Mouse (Mus musculus): Measurements from ENCODE around the gene Slc25a42. TPM values are rescaled to one million over a fixed set of nuclear protein-coding genes. Genes with fewer than 3 reads are reported as not detected.

The Slc25a42 gene
- polyA plus RNA-seq, 1 experiment from 2014 or later: 1.6 TPM

DNA sequence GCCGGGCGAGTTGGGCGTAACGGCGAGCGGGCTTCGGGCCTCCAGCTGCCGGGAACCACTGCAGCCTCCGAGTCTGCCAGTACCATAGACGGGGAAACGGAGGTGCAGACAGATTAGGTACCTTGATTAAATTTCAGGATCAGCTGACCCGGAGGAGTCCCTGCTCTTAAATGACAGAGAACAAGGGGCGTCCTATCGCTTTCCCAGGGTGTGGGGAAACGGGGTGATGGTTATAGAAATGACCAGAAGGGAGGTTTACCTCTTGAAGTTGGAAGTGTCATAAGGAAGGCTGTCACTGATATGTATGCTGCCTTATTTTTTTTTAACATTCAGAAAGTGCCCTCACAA is 22.6 kb upstream of the Slc25a42 start:
- Histone ChIP-seq H3K4me2 (peak overlapping the region; percentile 78), H3K9ac (ENCODE audit: low read length) (peak overlapping the region; percentile 86), H3K4me1 (ENCODE audit: control insufficient read depth, insufficient read depth, low read length) (peaks cover 16% of the 10 kb centered on the region), H3K4me3 (ENCODE audit: low read depth, low read length) (peak overlapping the region; percentile 72), H3K36me3 (ENCODE audit: control insufficient read depth, insufficient read depth, low read length) (peaks cover 3% of the 10 kb centered on the region; the same call in 1 of the 2 replicates), H3K27me3 (ENCODE audit: control insufficient read depth, insufficient read depth, low read length) (no peaks in the 10 kb centered on the region), H3K9me3 (ENCODE audit: control insufficient read depth, low read length) (no peaks in the 10 kb centered on the region), H3K27ac (ENCODE audit: low read depth, low read length) (peak overlapping the region; percentile 85)
- DNase-seq (ENCODE audit: low spot score, missing footprints) (no peak), ATAC-seq (ENCODE audit: low FRiP score) (no peak)
- WGBS: 0% methylated on average over 15 of the region's 15 CpGs

DNA sequence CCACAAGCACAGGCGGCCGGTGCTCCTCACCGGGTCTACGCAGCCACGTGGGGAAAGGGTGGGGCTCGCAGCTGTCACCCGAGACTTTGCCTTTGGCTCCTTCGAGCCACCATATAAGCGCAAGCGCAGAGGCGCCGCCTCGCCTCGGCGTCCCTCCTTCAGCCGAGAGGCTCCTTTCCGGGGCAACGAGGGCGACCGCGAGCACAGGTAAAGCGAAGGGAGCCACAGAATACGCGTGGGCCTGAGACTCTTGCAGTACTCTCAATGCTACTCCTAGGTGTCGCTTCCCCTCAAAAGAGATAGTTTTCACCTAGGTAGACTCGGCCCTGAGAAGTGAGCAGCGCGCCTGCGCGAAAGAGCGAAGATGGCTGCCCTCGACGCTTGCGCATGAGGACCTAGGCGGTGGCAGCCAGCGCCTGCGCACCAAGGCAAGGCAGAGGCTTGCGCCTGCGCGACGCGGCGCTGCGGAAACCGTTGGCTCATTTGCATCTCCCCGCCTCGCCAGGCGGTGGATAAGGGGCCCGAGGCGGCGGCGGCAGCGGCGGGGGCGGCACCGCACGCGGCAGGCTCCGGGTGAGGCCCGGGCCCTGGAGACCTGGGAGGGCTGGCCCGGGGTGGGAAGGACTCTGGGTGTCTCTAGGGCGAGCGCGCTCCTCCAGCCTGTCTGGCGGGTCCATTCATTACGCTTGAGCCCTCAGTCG is 22.1 kb upstream of the Slc25a42 start, which contains the start of the genes Sugp2 and Armc6:
Sugp2 (plus strand) TSS at position 147 of the 701 bp plus-strand sequence.
Armc6 (minus strand) TSS at position 387 of the 701 bp plus-strand sequence.
- H3K27ac ChIP-seq (ENCODE audit: low read depth, low read length): peak within 1 kb of the TSS; percentile 85
- peak within 1 kb of the TSS; percentile 72 for H3K4me3 ChIP-seq (ENCODE audit: low read depth, low read length)
- peaks cover 6% of the 10 kb centered on the region; the same call in 1 of the 2 replicates for H3K36me3 ChIP-seq (ENCODE audit: control insufficient read depth, insufficient read depth, low read length)
- peaks cover 16% of the 10 kb centered on the region for H3K4me1 ChIP-seq (ENCODE audit: control insufficient read depth, insufficient read depth, low read length)
- ATAC-seq (ENCODE audit: low FRiP score) (peak; percentile 97), DNase-seq (ENCODE audit: low spot score, missing footprints) (peak; percentile 100)
- WGBS: under 1% methylated on average over 65 of the region's 67 CpGs
- peak within 1 kb of the TSS; percentile 78 for H3K4me2 ChIP-seq
- H3K9ac ChIP-seq (ENCODE audit: low read length): peak within 1 kb of the TSS; percentile 86
- H3K9me3 ChIP-seq (ENCODE audit: control insufficient read depth, low read length): no peaks in the 10 kb centered on the region
- H3K27me3 ChIP-seq (ENCODE audit: control insufficient read depth, insufficient read depth, low read length): no peaks in the 10 kb centered on the region

DNA sequence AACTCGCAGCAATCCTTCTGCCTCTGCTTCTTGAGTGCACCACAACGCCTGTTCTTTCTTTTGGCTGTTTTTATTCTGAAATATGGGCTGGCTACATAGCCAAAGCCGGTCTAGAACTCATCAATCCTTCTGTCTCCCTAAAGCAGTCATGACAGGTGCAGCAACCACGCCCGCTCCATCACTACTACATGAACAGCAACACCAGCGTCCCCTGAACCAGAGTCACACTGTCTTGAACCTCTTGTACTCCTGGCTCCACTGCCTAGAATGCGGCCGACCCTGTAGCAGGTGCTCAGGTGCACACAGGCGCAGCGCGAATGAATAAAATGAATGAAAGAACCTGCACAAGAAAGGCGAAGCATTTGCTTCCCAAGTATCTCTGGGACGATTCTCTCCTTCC is 21.5 kb upstream of the Slc25a42 start:
- 6% methylated on average over 13 of the region's 13 CpGs for WGBS
- peak overlapping the region; percentile 72 for H3K4me3 ChIP-seq (ENCODE audit: low read depth, low read length)
- ATAC-seq (ENCODE audit: low FRiP score): peak; percentile 22
- H3K27me3 ChIP-seq (ENCODE audit: control insufficient read depth, insufficient read depth, low read length): no peaks in the 10 kb centered on the region
- DNase-seq (ENCODE audit: low spot score, missing footprints): no peak
- H3K9ac ChIP-seq (ENCODE audit: low read length): peak overlapping the region; percentile 86
- no peaks in the 10 kb centered on the region for H3K9me3 ChIP-seq (ENCODE audit: control insufficient read depth, low read length)
- H3K4me2 ChIP-seq: peak overlapping the region; percentile 74
- peaks cover 16% of the 10 kb centered on the region for H3K4me1 ChIP-seq (ENCODE audit: control insufficient read depth, insufficient read depth, low read length)
- H3K36me3 ChIP-seq (ENCODE audit: control insufficient read depth, insufficient read depth, low read length): peaks cover 8% of the 10 kb centered on the region; the same call in 1 of the 2 replicates
- peak overlapping the region; percentile 65; the same call in 1 of the 2 replicates for H3K27ac ChIP-seq (ENCODE audit: low read depth, low read length)

DNA sequence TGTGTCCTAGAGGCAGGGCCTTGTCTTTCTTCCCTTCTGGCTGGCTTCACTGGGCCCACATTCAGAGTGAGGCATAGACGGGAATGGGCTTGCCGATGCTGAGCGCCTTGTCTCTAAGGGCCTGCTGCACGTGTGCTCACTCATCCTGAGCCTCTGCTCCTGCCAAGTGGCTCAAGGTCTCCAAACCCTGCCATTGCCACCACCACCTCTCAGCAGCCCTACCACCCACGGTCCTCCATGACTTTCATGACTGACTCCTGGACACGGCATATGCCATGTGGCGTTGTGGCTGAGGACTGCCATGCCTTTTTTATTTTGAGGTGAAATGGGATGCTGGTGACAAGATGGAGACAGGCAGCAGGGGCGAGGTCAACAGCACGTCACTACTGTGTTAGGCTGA is 18.7 kb upstream of the Slc25a42 start:
- Histone ChIP-seq H3K4me1 (ENCODE audit: control insufficient read depth, insufficient read depth, low read length) (peaks cover 15% of the 10 kb centered on the region), H3K36me3 (ENCODE audit: control insufficient read depth, insufficient read depth, low read length) (peaks cover 5% of the 10 kb centered on the region; the same call in 1 of the 2 replicates), H3K27ac (ENCODE audit: low read depth, low read length) (no peak overlapping the region), H3K9ac (ENCODE audit: low read length) (no peak overlapping the region), H3K9me3 (ENCODE audit: control insufficient read depth, low read length) (no peaks in the 10 kb centered on the region), H3K4me3 (ENCODE audit: low read depth, low read length) (no peak overlapping the region), H3K27me3 (ENCODE audit: control insufficient read depth, insufficient read depth, low read length) (no peaks in the 10 kb centered on the region), H3K4me2 (no peak overlapping the region)
- ATAC-seq (ENCODE audit: low FRiP score): no peak
- DNase-seq (ENCODE audit: low spot score, missing footprints): no peak
- 86% methylated on average over 9 of the region's 9 CpGs for WGBS

DNA sequence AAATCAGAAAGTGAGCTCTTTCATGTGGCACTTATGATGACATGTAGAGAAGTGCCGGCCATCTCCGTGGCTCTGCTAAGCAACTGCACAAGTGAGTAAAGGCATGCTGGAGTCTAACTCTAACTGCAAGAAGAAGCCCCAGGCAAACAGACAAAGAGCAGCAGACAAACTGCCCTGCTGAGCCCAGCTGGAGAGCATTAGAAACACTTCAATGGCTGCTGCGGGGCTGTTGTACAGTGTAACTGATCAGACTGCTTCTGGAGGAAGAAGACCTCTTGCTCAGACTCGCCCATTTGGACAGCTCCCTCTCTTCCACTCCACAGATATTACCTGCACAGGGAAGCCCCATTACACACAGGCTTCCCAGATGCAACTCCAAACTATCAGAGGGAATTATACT is 15.9 kb upstream of the Slc25a42 start:
- WGBS: 35% methylated on average over 4 of the region's 4 CpGs
- no peaks in the 10 kb centered on the region for H3K9me3 ChIP-seq (ENCODE audit: control insufficient read depth, low read length)
- peaks cover 10% of the 10 kb centered on the region for H3K36me3 ChIP-seq (ENCODE audit: control insufficient read depth, insufficient read depth, low read length)
- H3K9ac ChIP-seq (ENCODE audit: low read length): no peak overlapping the region
- no peak overlapping the region for H3K27ac ChIP-seq (ENCODE audit: low read depth, low read length)
- DNase-seq (ENCODE audit: low spot score, missing footprints) (no peak), ATAC-seq (ENCODE audit: low FRiP score) (no peak)
- H3K4me2 ChIP-seq: no peak overlapping the region
- H3K4me3 ChIP-seq (ENCODE audit: low read depth, low read length): no peak overlapping the region
- no peaks in the 10 kb centered on the region for H3K27me3 ChIP-seq (ENCODE audit: control insufficient read depth, insufficient read depth, low read length)
- peaks cover 3% of the 10 kb centered on the region for H3K4me1 ChIP-seq (ENCODE audit: control insufficient read depth, insufficient read depth, low read length)

DNA sequence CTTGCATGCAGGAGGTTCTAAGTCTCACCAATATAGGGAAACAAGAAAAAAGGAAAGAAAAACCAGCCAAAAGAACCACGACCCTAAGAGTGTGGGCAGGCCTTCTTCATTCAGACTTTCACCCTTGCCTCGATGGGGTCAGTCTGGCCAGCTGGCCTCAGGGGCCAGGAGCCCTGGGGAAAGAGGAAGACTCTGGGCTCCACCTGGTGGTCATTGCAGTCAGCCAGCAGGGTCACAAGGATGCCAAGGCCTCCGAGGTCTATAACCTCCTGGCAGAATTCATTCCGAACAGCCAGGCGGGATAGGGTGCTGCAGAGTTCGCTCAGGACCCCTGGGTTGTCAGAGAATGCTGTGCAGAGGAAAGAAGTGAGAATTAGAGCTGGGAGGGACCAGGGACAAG is 11.2 kb upstream of the Slc25a42 start:
- ATAC-seq (ENCODE audit: low FRiP score): no peak
- WGBS: 53% methylated on average over 6 of the region's 6 CpGs

DNA sequence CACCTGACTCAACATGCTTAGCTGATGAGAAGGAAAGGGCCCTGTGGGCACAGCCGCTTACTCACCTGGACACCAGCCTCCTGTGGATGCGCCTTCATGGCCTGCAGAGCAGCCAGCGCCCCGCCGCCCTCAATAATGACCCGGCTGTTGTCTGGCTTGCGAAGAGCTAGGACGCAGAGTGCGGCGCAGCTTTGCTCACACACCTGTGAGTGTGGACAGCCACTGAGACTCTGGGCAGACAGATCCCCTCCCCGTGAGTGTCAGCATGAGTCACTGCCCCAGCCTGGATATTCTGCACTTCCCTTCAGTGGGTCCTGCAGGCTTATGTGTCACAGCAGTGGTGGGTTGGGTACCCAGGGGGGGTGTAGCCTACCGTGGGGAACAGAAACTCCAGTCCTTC is 9.9 kb upstream of the Slc25a42 start:
- Histone ChIP-seq H3K36me3 (ENCODE audit: control insufficient read depth, insufficient read depth, low read length) (peaks cover 5% of the 10 kb centered on the region), H3K4me2 (no peak overlapping the region), H3K9ac (ENCODE audit: low read length) (no peak overlapping the region), H3K4me3 (ENCODE audit: low read depth, low read length) (no peak overlapping the region), H3K27ac (ENCODE audit: low read depth, low read length) (no peak overlapping the region), H3K9me3 (ENCODE audit: control insufficient read depth, low read length) (no peaks in the 10 kb centered on the region), H3K4me1 (ENCODE audit: control insufficient read depth, insufficient read depth, low read length) (no peaks in the 10 kb centered on the region), H3K27me3 (ENCODE audit: control insufficient read depth, insufficient read depth, low read length) (no peaks in the 10 kb centered on the region)
- 96% methylated on average over 12 of the region's 12 CpGs for WGBS
- DNase-seq (ENCODE audit: low spot score, missing footprints) (no peak), ATAC-seq (ENCODE audit: low FRiP score) (no peak)

More for the DNA sequence above, 11.2 kb upstream of the Slc25a42 start:
- H3K9ac ChIP-seq (ENCODE audit: low read length): no peak overlapping the region
- peaks cover 5% of the 10 kb centered on the region for H3K36me3 ChIP-seq (ENCODE audit: control insufficient read depth, insufficient read depth, low read length)
- no peaks in the 10 kb centered on the region for H3K27me3 ChIP-seq (ENCODE audit: control insufficient read depth, insufficient read depth, low read length)
- H3K4me1 ChIP-seq (ENCODE audit: control insufficient read depth, insufficient read depth, low read length): peaks cover 3% of the 10 kb centered on the region; the same call in 1 of the 2 replicates
- no peak for DNase-seq (ENCODE audit: low spot score, missing footprints)
- H3K9me3 ChIP-seq (ENCODE audit: control insufficient read depth, low read length): no peaks in the 10 kb centered on the region
- no peak overlapping the region for H3K27ac ChIP-seq (ENCODE audit: low read depth, low read length)
- H3K4me3 ChIP-seq (ENCODE audit: low read depth, low read length): no peak overlapping the region
- H3K4me2 ChIP-seq: no peak overlapping the region

DNA sequence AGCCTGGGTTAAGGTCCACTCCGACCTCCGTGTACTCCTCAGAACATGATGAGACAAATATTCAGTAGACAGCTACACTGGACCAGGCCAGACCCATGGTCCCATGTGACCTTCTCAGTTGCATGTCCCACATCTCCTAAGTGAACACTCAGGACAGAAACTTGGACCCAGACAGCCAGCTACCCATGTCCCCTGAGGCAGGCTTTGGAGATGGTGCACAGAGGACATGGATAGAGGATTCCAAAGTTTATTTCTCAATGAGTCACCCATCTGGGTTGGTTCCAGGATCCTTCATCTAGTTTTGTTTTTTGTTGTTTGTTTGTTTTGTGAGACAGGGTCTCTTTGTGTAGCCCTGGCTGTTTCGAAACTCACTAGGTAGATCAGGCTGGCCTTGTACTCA is 8.8 kb upstream of the Slc25a42 start:
- no peak for ATAC-seq (ENCODE audit: low FRiP score)
- WGBS: 88% methylated on average over 3 of the region's 3 CpGs
- H3K9ac ChIP-seq (ENCODE audit: low read length): no peak overlapping the region

DNA sequence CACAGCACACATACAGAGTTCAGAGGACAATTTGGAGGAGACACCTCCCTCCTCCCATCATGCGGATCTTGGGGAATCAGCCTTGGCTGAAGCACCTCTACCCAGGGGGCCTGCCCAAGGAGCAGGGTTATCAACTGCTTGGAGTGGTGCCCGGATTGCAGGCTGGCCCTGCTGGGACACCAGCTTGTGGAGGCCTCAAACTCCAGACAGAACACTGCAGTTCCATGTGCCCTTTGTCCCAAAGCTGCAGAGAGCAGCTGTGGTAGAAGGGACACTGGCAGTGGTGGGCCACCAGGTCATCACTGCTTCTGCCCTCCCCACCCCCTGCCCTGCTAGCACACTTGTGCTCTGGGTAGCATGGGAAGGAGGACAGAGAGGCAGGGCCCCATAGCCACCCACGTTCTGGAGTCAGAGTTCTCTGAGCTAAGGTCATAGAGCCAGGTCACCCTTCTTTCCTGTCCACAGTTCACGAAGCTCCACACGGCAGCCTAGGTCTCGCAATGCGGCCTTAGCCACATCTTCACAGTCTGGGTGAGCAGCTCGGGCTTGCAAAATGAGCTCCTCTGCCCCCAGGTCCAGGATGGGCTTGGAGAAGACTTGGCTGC is 8.2 kb upstream of the Slc25a42 start:
- ATAC-seq (ENCODE audit: low FRiP score): no peak
- no peak overlapping the region for H3K9ac ChIP-seq (ENCODE audit: low read length)
- no peak for DNase-seq (ENCODE audit: low spot score, missing footprints)
- H3K9me3 ChIP-seq (ENCODE audit: control insufficient read depth, low read length): no peaks in the 10 kb centered on the region
- H3K27ac ChIP-seq (ENCODE audit: low read depth, low read length): no peak overlapping the region
- 76% methylated on average over 8 of the region's 8 CpGs for WGBS
- H3K36me3 ChIP-seq (ENCODE audit: control insufficient read depth, insufficient read depth, low read length): peaks cover 5% of the 10 kb centered on the region
- no peak overlapping the region for H3K4me2 ChIP-seq
- no peaks in the 10 kb centered on the region for H3K4me1 ChIP-seq (ENCODE audit: control insufficient read depth, insufficient read depth, low read length)
- no peak overlapping the region for H3K4me3 ChIP-seq (ENCODE audit: low read depth, low read length)
- H3K27me3 ChIP-seq (ENCODE audit: control insufficient read depth, insufficient read depth, low read length): no peaks in the 10 kb centered on the region

More for the DNA sequence above, 8.8 kb upstream of the Slc25a42 start:
- Histone ChIP-seq H3K36me3 (ENCODE audit: control insufficient read depth, insufficient read depth, low read length) (peaks cover 5% of the 10 kb centered on the region), H3K4me3 (ENCODE audit: low read depth, low read length) (no peak overlapping the region), H3K4me1 (ENCODE audit: control insufficient read depth, insufficient read depth, low read length) (no peaks in the 10 kb centered on the region), H3K27me3 (ENCODE audit: control insufficient read depth, insufficient read depth, low read length) (no peaks in the 10 kb centered on the region), H3K4me2 (no peak overlapping the region), H3K27ac (ENCODE audit: low read depth, low read length) (no peak overlapping the region), H3K9me3 (ENCODE audit: control insufficient read depth, low read length) (no peaks in the 10 kb centered on the region)
- DNase-seq (ENCODE audit: low spot score, missing footprints): no peak
